Mouse (Mus musculus): ENCODE measurements around the gene Pnpla6. TPM values are rescaled to one million over a fixed set of nuclear protein-coding genes. Genes with fewer than 3 reads are reported as not detected.

Pnpla6 gene
- polyA plus RNA-seq, 1 experiment from 2014 or later, result 29.9 TPM

DNA sequence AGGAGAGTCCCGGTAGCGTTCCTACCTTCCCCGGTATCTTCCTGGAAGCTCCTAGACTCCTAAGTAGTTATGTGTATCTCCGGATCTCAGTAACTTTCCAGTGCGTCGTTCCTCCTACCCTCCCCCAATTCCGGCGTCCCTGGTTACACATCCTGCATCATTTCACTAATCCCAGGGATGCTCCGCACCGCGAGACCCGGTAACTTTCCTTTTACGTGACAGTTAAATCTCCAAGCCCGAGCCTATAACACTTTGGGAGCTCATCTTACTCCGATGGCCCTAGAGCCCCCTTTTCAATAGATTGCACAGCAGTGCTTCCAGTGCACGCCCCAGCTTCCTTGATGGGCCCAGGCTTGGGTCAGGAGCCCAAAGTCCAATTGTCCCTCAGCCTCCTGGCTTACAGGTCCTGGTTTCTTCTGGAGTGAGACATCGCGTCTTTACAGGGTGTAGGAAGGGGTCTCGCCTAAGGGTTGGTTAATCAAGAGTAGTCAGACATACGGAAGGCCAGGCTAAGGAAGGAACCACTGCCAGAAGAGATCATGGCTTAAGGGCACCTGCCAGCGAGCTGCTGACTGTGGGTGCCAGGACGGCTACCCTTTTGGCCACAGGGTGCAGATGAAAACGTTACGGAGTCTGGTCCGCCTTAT, 710 bp downstream of the Pnpla6 start:
- peaks cover 4% of the 10 kb centered on the region; the same call in 1 of the 2 replicates for H3K36me3 ChIP-seq
- H3K9me3 ChIP-seq, result no peaks in the 10 kb centered on the region
- no peaks in the 10 kb centered on the region for H3K27me3 ChIP-seq
- peak overlapping the region; percentile 62 for H3K9ac ChIP-seq
- under 1% methylated on average over 25 of the region's 25 CpGs for WGBS
- H3K4me2 ChIP-seq, result peak overlapping the region; percentile 93
- peak; percentile 8 for ATAC-seq (ENCODE audit: borderline replicate concordance, extremely low read depth, low FRiP score, low TSS enrichment)
- H3K27ac ChIP-seq, result peak overlapping the region; percentile 62
- H3K4me3 ChIP-seq, result peak overlapping the region; percentile 75
- peaks cover 16% of the 10 kb centered on the region; the same call in 1 of the 2 replicates for H3K4me1 ChIP-seq

DNA sequence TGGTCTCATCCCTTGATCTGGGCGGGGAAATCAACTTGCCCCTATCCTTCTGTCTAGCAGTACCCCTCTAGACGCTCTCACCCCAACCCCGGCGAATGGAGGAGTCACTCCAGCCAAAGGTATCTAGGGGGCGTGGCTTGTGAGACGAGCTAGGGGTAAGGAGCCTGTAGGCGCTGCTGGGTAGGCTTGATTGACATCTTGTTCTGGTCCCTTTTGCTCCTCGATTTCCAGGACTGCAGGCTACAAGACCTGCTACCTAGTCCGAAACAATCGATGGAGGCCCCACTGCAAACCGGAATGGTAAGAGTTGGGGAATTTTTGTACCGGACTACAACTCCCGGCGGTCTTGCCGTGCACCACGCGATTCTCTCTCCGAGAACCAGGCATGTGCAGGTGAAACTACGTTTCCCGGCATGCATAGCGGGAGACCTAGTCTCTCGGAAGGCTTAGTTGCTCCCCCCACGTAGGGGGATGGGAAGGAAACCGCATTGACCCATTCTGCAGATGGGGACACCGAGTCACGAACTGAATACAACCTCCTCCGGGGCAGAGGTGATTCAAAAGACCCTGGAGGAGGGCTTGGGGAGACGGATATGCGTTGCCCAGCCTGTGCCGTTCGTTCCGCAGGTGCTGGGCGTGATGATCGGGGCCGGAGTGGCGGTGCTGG, 1.4 kb downstream of the Pnpla6 start:
- Histone ChIP-seq H3K27me3 (no peaks in the 10 kb centered on the region), H3K4me2 (peak overlapping the region; percentile 93), H3K9me3 (no peaks in the 10 kb centered on the region), H3K9ac (peak overlapping the region; percentile 62), H3K4me1 (peaks cover 16% of the 10 kb centered on the region; the same call in 1 of the 2 replicates), H3K36me3 (peaks cover under 1% of the 10 kb centered on the region; the same call in 1 of the 2 replicates), H3K4me3 (peak overlapping the region; percentile 75), H3K27ac (peak overlapping the region; percentile 62)
- under 1% methylated on average over 36 of the region's 36 CpGs for WGBS
- ATAC-seq (ENCODE audit: borderline replicate concordance, extremely low read depth, low FRiP score, low TSS enrichment), result peak; percentile 86

DNA sequence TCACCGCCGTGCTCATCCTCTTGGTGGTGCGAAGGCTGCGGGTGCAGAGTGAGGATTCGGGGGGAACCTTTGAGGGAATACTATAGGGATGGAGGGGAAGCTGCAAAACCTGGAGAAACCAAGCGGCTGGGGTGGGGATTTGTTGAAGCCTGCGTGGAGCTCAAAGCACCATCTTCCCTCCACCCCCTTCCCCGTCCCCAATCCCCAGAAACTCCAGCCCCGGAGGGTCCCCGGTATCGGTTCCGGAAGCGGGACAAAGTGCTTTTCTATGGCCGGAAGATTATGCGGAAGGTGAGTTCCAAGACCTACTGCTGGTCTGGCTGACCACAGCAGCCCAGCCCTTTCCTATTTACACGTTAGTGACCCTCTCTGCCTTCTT, 1.9 kb downstream of the Pnpla6 start:
- peak overlapping the region; percentile 93 for H3K4me2 ChIP-seq
- peak overlapping the region; percentile 75 for H3K4me3 ChIP-seq
- peaks cover 6% of the 10 kb centered on the region for H3K36me3 ChIP-seq
- peaks cover 16% of the 10 kb centered on the region; the same call in 1 of the 2 replicates for H3K4me1 ChIP-seq
- ATAC-seq (ENCODE audit: borderline replicate concordance, extremely low read depth, low FRiP score, low TSS enrichment), result no peak
- H3K9me3 ChIP-seq, result no peaks in the 10 kb centered on the region
- H3K27ac ChIP-seq, result peak overlapping the region; percentile 59
- 4% methylated on average over 16 of the region's 16 CpGs for WGBS
- H3K27me3 ChIP-seq, result no peaks in the 10 kb centered on the region
- peak overlapping the region; percentile 62 for H3K9ac ChIP-seq

DNA sequence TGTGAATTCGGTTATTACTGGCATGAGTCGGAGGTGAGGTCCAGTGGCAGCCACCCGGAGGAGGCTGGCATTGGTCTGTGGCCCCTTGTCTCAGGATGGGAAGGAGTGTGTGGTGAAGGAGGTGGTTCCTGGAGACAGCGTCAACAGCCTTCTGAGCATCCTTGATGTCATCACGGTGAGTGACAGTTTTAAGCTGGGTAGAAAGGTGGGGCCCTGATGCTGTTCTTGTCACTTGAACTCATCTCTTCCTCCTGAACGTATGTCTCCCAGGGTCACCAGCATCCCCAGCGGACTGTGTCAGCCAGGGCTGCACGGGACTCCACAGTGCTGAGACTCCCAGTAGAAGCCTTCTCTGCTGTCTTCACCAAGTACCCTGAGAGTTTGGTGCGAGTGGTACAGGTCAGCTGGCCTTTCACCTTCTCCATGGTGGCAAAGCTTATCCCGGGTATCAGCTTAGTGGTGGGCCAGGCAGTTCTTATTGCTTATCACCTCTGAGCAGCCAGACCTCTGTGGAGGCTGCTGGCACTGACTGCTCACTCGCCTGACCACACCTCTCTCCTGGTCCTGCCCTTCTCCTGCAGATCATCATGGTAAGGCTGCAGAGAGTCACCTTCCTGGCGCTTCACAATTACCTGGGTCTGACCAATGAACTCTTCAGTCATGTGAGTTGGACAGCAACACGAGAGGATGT, 7.0 kb downstream of the Pnpla6 start:
- no peaks in the 10 kb centered on the region for H3K9me3 ChIP-seq
- no peaks in the 10 kb centered on the region for H3K27me3 ChIP-seq
- 0 out of 2 replicates have a peak, but pooled peaks cover 8% of the 10 kb centered on the region for H3K4me1 ChIP-seq
- peak; percentile 56; the same call in 1 of the 2 replicates for ATAC-seq (ENCODE audit: borderline replicate concordance, extremely low read depth, low FRiP score, low TSS enrichment)
- H3K4me2 ChIP-seq, result no peak overlapping the region
- no peak overlapping the region for H3K9ac ChIP-seq
- H3K4me3 ChIP-seq, result no peak overlapping the region
- no peak overlapping the region for H3K27ac ChIP-seq
- peaks cover 44% of the 10 kb centered on the region for H3K36me3 ChIP-seq
- 90% methylated on average over 13 of the region's 13 CpGs for WGBS

DNA sequence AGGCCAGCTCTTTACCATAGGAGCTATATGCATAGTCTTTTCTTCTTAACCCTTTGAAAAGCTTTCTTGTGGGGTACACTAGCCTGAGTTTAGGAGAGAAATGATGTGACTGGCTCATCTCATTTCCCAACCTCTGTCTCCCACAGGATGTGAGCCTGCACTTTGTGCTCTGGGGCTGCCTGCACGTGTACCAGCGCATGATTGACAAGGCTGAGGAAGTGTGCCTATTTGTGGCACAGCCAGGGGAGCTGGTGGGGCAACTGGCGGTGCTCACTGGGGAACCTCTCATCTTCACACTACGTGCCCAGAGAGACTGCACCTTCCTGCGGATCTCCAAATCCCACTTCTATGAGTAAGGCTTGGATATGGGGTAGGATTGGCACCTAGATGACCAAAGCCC, 15.6 kb downstream of the Pnpla6 start:
- 86% methylated on average over 5 of the region's 5 CpGs for WGBS
- no peak overlapping the region for H3K27ac ChIP-seq
- no peaks in the 10 kb centered on the region for H3K27me3 ChIP-seq
- H3K4me2 ChIP-seq, result no peak overlapping the region
- H3K4me1 ChIP-seq, result no peaks in the 10 kb centered on the region
- H3K36me3 ChIP-seq, result peaks cover 25% of the 10 kb centered on the region
- no peak for ATAC-seq (ENCODE audit: borderline replicate concordance, extremely low read depth, low FRiP score, low TSS enrichment)
- H3K9ac ChIP-seq, result no peak overlapping the region
- no peak overlapping the region for H3K4me3 ChIP-seq
- H3K9me3 ChIP-seq, result no peaks in the 10 kb centered on the region

DNA sequence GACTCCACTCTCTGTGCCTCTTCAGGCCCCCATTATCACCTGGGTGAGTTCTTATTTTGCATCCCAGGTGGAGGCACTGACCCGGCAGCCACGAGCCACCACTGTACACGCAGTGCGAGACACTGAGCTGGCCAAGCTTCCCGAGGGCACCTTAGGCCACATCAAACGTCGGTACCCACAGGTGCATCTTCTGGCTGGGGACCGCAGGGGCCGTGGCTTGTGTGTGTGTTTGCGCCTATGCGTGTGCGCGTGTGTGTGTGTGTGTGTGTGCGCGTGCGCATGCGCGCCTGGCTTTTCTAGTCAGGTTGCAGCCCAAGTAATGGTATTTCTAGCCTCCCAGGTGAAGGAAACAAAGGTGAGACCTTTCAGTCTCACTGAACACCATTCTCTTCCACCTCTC, 16.8 kb downstream of the Pnpla6 start:
- no peaks in the 10 kb centered on the region for H3K4me1 ChIP-seq
- no peak for ATAC-seq (ENCODE audit: borderline replicate concordance, extremely low read depth, low FRiP score, low TSS enrichment)
- peaks cover 20% of the 10 kb centered on the region for H3K36me3 ChIP-seq

DNA sequence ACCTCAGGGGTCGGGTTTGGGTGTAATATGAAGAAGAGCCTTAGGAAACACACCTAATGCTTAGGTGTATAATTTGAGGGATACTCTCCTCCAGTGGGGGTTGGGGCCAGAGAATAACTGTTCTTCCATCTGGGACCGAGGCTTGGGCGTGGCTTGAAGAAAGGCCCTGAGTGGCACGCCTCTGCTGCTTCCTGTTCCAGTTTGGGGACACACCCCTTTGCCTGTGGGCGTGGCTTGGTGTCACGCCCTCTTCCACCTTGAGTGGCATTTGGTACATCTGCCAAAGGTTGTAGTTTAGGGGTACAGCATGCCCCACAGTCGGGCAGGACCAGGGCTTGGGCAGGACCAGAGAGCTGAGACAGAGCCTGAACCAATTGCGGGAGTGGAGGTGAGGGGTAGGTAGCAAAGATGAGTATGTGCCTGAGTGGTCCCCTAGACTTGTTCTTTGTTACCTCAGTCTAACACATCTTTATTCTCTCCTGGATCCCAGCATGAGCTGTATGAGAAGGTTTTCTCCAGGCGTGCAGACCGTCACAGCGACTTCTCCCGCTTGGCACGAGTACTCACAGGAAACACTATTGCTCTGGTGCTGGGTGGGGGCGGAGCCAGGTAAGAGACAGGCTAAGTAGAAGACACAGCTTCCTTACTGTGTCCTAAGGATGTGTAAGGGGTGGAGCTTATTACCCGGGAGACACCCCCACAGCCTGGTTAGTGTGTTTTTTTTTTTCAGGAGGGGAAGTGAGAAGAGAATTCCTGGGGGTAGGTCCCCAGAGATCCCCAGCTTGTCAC, 21.1 kb downstream of the Pnpla6 start:
- Histone ChIP-seq H3K4me2 (no peak overlapping the region), H3K4me1 (no peaks in the 10 kb centered on the region), H3K4me3 (no peak overlapping the region), H3K9me3 (no peaks in the 10 kb centered on the region), H3K9ac (no peak overlapping the region), H3K36me3 (peaks cover 32% of the 10 kb centered on the region), H3K27me3 (no peaks in the 10 kb centered on the region), H3K27ac (no peak overlapping the region)
- 61% methylated on average over 15 of the region's 15 CpGs for WGBS
- ATAC-seq (ENCODE audit: borderline replicate concordance, extremely low read depth, low FRiP score, low TSS enrichment), result peak; percentile 29; the same call in 1 of the 2 replicates

More for the DNA sequence above, 16.8 kb downstream of the Pnpla6 start:
- no peaks in the 10 kb centered on the region for H3K9me3 ChIP-seq
- H3K9ac ChIP-seq, result no peak overlapping the region
- H3K27ac ChIP-seq, result no peak overlapping the region
- H3K4me2 ChIP-seq, result no peak overlapping the region
- H3K27me3 ChIP-seq, result no peaks in the 10 kb centered on the region
- no peak overlapping the region for H3K4me3 ChIP-seq
- WGBS, result 94% methylated on average over 18 of the region's 18 CpGs

DNA sequence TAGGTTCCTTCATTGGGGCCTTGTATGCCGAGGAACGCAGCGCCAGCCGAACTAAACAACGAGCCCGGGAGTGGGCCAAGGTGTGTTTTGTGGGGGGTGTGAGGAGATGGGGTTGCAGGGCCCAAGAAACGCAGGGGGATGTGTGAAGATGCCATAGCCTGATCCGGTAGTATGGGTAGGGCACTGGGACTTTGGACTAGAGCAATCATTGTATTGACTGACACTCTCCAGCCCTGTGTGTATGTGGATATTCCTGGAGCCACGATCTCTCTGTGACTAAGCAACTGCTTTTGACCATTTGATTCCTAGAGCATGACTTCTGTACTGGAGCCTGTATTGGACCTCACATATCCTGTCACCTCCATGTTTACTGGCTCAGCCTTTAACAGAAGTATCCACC, 21.8 kb downstream of the Pnpla6 start:
- H3K4me3 ChIP-seq, result no peak overlapping the region
- H3K27me3 ChIP-seq, result no peaks in the 10 kb centered on the region
- H3K36me3 ChIP-seq, result peaks cover 31% of the 10 kb centered on the region
- ATAC-seq (ENCODE audit: borderline replicate concordance, extremely low read depth, low FRiP score, low TSS enrichment), result no peak
- no peaks in the 10 kb centered on the region for H3K9me3 ChIP-seq
- H3K27ac ChIP-seq, result no peak overlapping the region
- H3K4me1 ChIP-seq, result no peaks in the 10 kb centered on the region
- H3K9ac ChIP-seq, result no peak overlapping the region
- H3K4me2 ChIP-seq, result no peak overlapping the region
- 91% methylated on average over 9 of the region's 9 CpGs for WGBS

DNA sequence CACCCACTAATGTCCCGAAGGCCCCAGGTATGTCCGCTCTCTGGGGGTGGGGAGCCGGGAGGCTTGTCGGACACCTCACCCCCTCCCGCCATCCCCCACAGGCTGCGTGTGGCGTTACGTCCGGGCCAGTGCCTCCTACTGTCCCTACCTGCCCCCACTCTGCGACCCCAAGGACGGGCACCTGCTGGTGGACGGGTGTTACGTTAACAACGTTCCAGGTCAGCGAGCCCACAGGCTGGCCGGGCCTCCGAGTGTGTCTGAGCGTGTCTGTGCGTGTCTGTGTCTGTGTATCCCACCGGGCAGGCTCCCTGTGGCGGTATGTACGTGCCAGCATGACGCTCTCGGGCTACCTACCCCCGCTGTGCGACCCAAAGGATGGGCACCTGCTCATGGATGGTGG, 22.5 kb downstream of the Pnpla6 start:
- H3K36me3 ChIP-seq, result peaks cover 32% of the 10 kb centered on the region
- no peak overlapping the region for H3K9ac ChIP-seq
- no peaks in the 10 kb centered on the region for H3K27me3 ChIP-seq
- H3K9me3 ChIP-seq, result no peaks in the 10 kb centered on the region
- no peak for ATAC-seq (ENCODE audit: borderline replicate concordance, extremely low read depth, low FRiP score, low TSS enrichment)
- no peak overlapping the region for H3K4me3 ChIP-seq
- H3K4me1 ChIP-seq, result no peaks in the 10 kb centered on the region
- H3K4me2 ChIP-seq, result no peak overlapping the region
- WGBS, result 92% methylated on average over 26 of the region's 26 CpGs
- H3K27ac ChIP-seq, result no peak overlapping the region

DNA sequence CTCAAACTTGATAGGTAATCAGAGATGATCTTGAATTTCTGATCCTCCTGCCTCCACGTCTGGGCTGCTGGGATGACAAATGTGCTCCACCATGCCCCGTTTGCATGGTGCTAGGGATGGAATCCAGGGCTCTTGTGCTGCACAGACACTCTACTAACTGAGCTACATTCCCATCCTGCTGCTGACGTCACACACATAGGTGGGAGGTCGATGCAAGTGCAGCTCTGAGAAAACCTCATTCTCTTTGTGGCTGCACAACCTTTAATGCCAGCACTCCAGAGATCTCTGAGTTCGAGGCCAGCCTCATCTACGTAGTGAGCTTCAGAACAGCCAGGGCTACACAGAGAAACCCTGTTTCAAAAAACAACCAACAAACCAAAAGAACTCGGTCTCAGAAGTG, 24.0 kb downstream of the Pnpla6 start:
- no peak overlapping the region for H3K9ac ChIP-seq
- 77% methylated on average over 7 of the region's 7 CpGs for WGBS

DNA sequence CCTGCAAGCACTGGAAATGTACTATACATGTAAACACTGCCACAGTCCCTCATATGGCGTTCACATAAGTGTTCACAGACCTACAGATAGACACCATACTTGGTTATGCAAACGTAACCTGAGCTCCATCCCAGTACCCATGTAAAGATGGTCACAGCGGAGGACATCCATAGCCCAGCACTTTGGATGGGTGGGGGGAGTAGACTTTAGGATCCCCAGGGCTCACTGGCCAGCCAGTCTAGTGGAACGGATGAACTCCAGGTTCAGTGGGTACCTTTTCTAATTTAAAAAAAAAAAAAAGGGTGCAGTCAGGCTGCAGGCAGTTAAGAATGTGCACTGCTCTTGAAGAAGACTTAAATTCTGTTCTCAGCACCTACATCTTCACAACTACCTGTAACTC, 24.9 kb downstream of the Pnpla6 start:
- Histone ChIP-seq H3K27ac (no peak overlapping the region), H3K4me2 (no peak overlapping the region), H3K4me3 (no peak overlapping the region), H3K36me3 (peaks cover 53% of the 10 kb centered on the region), H3K27me3 (no peaks in the 10 kb centered on the region), H3K9ac (no peak overlapping the region), H3K9me3 (no peaks in the 10 kb centered on the region), H3K4me1 (no peaks in the 10 kb centered on the region)
- no peak for ATAC-seq (ENCODE audit: borderline replicate concordance, extremely low read depth, low FRiP score, low TSS enrichment)
- WGBS, result 84% methylated on average over 4 of the region's 4 CpGs

More for the DNA sequence above, 24.0 kb downstream of the Pnpla6 start:
- H3K9me3 ChIP-seq, result no peaks in the 10 kb centered on the region
- no peak overlapping the region for H3K4me2 ChIP-seq
- no peaks in the 10 kb centered on the region for H3K4me1 ChIP-seq
- no peaks in the 10 kb centered on the region for H3K27me3 ChIP-seq
- no peak overlapping the region for H3K4me3 ChIP-seq
- ATAC-seq (ENCODE audit: borderline replicate concordance, extremely low read depth, low FRiP score, low TSS enrichment), result no peak
- peaks cover 47% of the 10 kb centered on the region for H3K36me3 ChIP-seq
- no peak overlapping the region for H3K27ac ChIP-seq
